In the genomic region with DNA sequence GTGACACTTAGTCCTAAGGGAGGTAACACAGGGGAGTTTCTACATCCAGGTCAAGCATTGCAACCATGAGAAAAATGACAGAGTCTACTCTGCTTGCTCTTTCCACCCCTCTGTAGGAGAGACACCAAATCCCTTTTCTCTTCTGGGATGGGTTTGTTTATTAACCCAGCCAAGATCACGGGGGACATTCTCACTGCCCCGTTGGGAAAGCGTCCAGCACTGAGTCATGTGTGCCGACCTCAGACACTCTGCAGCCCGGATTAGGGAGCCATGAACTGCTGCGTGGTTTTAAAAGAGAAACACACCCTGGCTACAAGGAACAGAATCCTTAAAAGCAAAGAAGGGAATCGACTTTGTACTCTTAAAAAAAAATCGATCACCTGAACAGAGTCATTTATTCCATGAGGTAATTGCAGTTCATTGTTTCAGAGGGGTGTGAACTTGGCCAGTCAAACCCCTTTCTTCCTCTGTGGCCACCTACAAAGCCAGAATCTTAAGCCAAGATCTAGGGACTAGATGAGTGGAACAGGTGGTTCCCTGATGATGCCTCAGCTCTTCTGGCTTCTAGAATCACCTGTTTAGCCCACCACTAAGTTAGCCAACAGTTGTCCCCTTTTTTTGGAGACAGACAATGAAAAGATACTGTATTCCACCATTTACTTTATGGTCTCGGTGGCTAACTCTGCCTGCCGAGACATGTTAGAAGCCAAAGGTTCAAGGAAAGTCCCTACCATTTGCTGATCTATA, we compare ENCODE assay signal across 9 mouse cellular contexts.
DNase-seq lines count a peak whose midpoint lies in the region; ATAC-seq and TF ChIP-seq lines count a peak whose summit lies in the region.
"Had no signal": no experiment of that assay in that cellular context is flagged by ENCODE, and none has a peak within 500 bp of the region (broad histone marks: within the 10 kb centered on the region; RNA-seq: fewer than 3 reads in every experiment).

No protein-coding gene starts in this region.

- H3K27me3 ChIP-seq in Patski: no peaks in the 10 kb centered on the region
- peaks cover 26% of the 10 kb centered on the region for H3K27me3 ChIP-seq in liver, embryonic 13.5 days

- 51% methylated on average over 10 of the region's 10 CpGs for whole genome bisulfite sequencing in liver, embryonic 13.5 days (ENCODE audit: insufficient replicate concordance)

- in situ Hi-C loops in Patski (cut with MboI; ENCODE audit: low pct_unique_long_range_greater_than_20kb): loop anchor here (5.0 to 25.0 kb wide), 2 partner anchors 45 to 1220 kb away; no protein-coding TSS in a partner anchor

- no peak overlapping the region for H3K9ac ChIP-seq in liver, embryonic 13.5 days

- POLR2A ChIA-PET in Patski (lab: Charles Lee): interaction anchor here (0.8 to 2.3 kb wide), 3 partner anchors 8 to 13 kb away, joined by 3 to 12 read pairs (median 4); no protein-coding TSS in a partner anchor

- peak; percentile 89 for ATAC-seq in Patski
- peak; percentile 53 for ATAC-seq in liver, embryonic 13.5 days (ENCODE audit: low read depth)
- ATAC-seq in megakaryocyte progenitor cell, adult 5-6 weeks (replicated peaks; ENCODE audit: poor library complexity): no peak

- H3K36me3 ChIP-seq in liver, embryonic 13.5 days: no peaks in the 10 kb centered on the region

- H3K27ac ChIP-seq in liver, embryonic 13.5 days: peak overlapping the region; percentile 1; the same call in 1 of the 2 replicates

- intact Hi-C loops in heart, postnatal 36 days (cut with DNase I): no loop called here

- CTCF ChIA-PET in Patski (lab: Charles Lee): interaction anchor here (2.0 to 2.4 kb wide), 2 partner anchors 8 to 10 kb away, joined by 5 to 11 read pairs; no protein-coding TSS in a partner anchor

- DNase-seq in cerebellum, adult 8-10 months: peak; percentile 27
- no peak for DNase-seq in cerebellum, postnatal 4 days (ENCODE audit: low spot score in 2 of 2)
- DNase-seq in Patski (ENCODE audit: low read depth, low spot score): peak; percentile 98
- peak; percentile 29 to 49 for DNase-seq in heart, postnatal 36 days
- DNase-seq in liver, embryonic 13.5 days: no peak
- DNase-seq in MN1 (ENCODE audit: low spot score): no peak
- DNase-seq in retina, postnatal 1 day: no peak
- DNase-seq: lung, postnatal 14 days had no signal

- H3K4me2 ChIP-seq in liver, embryonic 13.5 days: no peak overlapping the region

- no peak overlapping the region for H3K4me3 ChIP-seq in liver, embryonic 13.5 days (replicated peaks)

- H3K9me3 ChIP-seq in liver, embryonic 13.5 days (replicated peaks): no peaks in the 10 kb centered on the region

- peaks cover 6% of the 10 kb centered on the region for H3K4me1 ChIP-seq in liver, embryonic 13.5 days (replicated peaks)

- TF ChIP-seq CTCF in Patski (IDR thresholded peaks at IDR 0.05): no peak

Comparison
In these comparisons a context has a peak if more than half of its experiments do, and no peak if none do; other contexts are left out.
1. DNase-seq: peak in cerebellum, adult 8-10 months (single experiment), Patski (single experiment) and heart, postnatal 36 days (2 of 2); none in cerebellum, postnatal 4 days (0 of 2), liver, embryonic 13.5 days (single experiment), MN1 (single experiment) and retina, postnatal 1 day (single experiment).